Mouse (Mus musculus) neutrophil, adult 5-6 weeks (primary cell): ENCODE measurements around the gene Gorasp2. TPM values are rescaled to one million over a fixed set of nuclear protein-coding genes. Genes with fewer than 3 reads are reported as not detected.
A peak's percentile ranks its signal among the peaks of the same experiment; 100 is the strongest.

Source experiments
- ATAC-seq: fragments of 151-379, 151-347 bp; 2 replicates; pipeline ENCODE4 v1.8.0; 2017; ENCODE audit warnings: mild to moderate bottlenecking, moderate TSS enrichment; ENCODE audit not compliant: insufficient number of reproducible peaks, poor library complexity, low FRiP score, severe bottlenecking; ENCODE audit errors: extremely low read depth
- total RNA-seq: library from RNA; stranded (forward); fragments of 200-1000 nt; gene quantifications from 2 replicates; pipeline ENCODE4 v1.2.3, GENCODE M21; 2017

The Gorasp2 gene
- total RNA-seq, result 59.4 and 59.9 TPM in 2 replicates

DNA sequence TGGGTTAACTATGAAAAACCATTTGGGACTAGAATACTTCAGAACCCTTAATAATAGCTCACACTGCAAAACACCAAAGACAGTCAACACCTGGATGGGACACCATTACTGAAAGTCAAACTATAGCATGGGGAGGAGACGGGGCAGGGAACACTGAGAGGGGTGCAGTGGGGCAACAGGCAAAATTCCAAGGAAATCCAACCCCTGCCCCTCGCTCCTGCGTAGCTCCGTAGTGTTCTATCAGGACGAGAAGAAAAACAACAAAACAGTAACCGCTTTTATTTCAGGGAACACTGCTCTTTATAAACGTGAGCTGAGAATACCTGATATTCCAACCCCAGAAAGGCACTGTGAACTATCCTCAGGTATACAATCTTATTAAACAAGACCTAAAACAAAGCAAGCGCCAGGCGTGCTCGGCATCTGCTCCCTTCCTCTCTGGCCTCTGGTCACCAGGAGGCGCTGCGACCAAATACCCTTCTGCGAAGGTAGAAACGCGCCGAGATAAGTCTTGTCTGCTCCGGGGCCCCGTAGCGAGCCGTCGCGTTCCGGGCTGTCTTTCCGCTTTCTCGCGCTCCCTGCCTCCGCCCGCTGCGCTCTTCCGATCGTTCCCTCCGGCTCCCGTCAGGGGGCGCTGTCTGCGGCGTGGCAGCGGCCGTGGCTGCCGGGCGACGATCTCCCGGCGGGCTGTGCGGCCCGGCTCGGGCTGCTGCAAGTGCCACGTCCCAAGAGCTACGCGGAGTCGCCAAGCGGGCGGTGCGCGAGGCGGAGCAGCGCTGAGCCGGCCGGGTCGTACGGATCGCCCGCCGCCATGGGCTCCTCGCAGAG, at the start of gene Gorasp2:
Gorasp2 (plus strand) TSS at position 690 of the 828 bp plus-strand sequence.
- ATAC-seq, result peak; percentile 96

DNA sequence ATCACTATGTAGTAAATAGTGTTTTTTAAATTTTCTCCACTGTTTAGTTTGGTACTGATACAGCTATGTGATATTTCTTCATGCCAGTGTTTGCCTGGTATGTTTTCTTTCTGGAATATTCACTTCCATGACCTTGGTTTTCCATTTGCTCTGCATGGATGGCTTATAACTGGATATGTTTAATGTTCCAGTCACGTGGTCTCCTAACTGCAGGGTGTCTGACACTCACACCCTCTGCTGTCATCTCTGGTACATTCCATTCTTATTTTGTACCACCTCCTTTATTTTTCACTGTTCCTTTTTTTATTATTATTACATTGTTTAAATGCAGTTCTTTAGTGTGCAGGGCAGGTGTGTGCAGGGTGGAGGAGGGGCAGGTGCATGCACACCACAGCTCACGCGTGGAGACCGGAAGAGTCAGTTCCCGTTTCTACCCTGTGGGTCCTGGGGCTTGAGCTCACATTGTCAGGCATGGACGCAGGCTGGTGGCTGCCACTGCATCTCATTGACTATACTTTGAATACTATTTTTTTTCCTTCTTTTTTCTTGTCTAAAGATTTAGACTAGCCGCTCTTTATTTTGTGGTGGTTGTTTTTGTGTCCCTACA, 46.5 kb upstream of the Gorasp2 start:
- peak; percentile 100 for ATAC-seq

DNA sequence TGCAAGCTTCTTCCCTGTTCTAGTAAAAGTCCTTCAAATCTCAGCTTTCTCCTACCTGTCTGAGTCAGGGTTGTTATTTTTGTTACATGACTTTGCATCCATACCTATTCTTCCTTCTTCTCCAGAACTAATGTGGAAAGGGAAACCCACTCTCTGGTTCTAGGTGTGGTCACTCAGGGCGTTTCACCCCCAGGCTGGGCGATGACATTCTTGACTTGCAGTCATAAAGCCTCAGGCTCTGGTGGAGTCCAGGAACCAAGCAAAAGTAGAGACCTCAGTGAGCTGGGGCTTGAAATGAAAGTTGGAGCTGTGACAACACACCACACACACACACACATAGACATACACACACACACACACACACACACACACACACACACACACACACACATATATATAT, 45.3 kb upstream of the Gorasp2 start:
- no peak for ATAC-seq

DNA sequence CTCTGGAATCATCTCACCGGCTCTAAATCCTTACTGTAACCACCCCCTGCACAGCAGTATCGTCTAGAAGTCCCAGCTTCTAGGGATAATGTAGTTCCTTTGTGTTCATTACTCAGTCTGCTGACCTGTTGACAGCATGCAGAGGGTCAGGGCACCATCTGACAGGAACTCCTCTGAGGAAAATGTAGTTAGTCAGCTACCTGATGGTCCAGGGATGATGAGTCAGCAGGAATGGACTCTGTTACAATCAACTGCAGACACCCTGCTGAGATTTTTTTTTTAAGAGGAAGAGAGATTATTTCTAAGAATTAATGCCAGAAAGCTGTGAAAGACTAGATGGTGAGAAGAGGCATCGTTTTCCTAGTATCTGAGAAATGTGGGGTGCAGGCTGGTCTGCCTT, 44.8 kb upstream of the Gorasp2 start:
- no peak for ATAC-seq

DNA sequence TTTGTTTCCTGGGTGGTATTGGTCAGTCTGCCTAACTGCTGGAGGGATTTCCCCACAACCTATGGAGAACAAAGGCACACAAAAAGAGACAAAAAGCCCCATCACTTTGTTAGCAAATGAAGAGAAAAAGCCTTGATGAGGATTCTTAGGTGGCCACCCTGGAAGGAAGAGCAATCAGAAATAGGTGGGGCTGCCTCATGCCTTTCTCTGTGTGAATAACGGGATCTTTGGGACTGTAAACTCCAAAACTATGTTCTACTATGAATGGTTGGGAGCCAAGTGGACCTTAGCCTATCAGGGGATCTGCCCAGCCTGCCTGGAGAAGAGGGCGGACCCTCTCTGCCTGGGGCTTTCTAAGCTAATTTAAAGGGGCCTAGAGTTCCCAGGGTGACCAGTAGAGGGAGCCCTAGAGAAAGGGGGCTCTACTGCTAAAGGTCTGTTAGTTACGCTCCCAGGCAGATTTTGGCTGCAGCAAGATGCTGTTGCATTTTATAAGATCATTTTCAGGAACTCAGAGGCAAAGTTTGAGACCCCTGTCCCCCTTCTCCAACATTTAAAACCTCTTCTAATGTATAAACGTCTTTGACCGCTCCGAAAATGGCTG, 42.0 kb upstream of the Gorasp2 start:
- no peak for ATAC-seq

DNA sequence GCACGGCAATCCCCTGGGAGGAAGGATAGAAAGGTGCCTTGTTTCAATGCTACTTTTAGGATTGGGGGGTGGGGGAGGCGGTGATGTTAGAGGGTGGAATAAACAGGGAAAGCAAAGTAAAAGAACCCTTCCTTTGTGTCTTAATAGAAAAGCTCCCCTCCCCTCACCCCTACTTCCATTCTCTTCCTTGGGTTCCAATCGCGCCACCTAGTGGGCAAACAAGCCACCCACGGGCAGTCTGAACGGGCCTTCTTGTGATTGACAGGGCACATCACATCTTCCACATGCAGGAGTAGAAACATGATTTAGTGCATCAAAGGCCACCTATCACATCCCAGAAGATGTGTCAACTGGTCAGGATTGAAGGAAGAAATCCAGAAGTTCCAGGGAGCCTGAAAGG, 41.2 kb upstream of the Gorasp2 start:
- no peak for ATAC-seq

DNA sequence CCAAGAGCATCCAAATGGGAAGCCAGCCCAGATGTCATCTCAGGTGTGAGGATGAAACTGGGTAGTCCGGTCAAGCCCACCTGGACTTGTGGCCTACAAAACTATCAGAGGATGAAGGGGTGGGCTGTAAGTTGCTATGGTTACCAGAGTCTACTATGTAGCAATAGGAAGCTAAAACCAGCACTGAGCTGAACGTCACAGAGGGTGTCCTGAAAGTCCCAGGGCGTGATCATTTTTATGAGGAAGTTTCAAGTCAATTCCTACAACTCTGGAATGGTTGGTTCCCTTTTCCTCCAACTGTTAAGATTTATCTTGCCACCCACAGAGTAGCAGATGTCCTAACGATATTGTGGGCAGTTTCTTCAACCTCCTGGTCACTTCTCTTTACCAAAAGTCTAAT, 39.1 kb upstream of the Gorasp2 start:
- ATAC-seq, result no peak

DNA sequence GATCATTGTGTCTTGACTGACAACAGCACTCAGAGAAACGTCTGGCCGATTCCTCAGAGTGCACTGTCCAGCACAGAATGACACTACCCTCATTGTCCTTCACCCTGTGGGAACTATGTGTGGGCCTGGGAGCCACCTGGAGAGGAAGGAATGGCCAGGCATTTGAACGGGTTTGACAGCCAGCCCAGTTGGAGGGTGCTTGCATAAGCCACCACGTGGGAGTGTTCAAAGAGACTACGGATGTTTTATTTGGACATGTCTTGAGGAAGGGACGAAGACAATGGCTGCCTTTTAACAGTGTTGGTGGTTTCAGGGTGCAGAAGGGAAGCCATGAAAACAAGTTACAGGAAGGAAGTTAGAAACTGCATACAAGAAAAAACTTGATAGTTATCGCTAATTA, 35.6 kb upstream of the Gorasp2 start:
- ATAC-seq, result no peak

DNA sequence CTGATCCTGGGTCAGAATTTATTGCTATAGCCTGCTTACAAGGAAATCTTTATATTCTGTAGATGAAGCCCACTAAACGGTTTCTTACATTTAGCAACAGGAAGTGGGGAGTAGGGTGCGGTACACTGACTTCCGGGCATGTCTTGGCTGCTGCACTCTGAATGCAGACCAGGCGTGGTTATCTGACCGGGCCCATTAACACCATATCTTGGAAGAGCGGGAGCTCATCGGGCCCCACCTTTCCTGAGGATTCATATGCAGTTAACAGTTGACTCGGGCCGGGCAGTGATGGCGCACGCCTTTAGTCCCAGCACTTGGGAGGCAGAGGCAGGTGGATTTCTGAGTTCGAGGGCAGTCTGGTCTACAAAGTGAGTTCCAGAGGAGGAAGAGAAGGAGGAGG, 33.0 kb upstream of the Gorasp2 start:
- no peak for ATAC-seq

DNA sequence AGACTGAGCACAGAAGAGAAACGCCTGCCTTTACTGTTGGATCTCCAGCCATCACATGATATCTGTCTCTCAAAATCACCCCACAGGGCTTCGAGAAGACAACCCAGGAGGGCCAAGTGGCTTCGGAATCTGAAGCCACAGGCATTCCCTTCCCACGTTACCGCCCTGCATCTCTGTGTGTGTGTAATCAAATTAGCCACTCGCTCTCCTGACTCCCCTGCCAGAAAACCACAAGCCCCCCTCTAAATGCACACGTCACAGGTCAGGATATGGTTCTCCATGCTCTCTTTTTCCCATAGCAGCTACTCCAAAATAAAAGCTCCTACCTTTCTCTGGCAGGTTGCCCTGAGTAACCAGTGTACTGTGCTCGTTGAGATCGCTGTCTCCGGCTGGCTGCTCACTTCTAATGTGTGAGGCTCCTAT, 32.0 kb upstream of the Gorasp2 start:
- 0 out of 2 replicates have a peak, but pooled peaks have one; percentile 2 for ATAC-seq

DNA sequence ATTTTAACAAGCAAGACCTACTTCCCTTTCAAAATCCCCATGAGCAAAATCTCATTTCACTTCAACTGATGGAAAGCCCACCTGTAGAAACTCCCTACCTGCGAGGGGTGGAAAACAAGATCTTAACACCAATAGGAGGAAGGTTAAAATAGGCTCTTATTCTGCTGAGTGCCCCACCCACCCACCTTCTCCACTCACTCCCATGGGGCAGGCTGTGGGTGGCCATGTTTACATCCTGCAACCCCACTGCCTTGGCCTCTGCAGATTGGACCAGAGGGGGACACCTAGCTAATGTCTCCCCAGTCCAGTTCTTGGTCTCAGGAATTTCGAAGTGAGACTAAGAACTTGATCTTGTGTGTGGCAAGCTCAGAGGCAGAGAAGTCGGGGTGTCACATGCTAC, 31.5 kb upstream of the Gorasp2 start:
- peak; percentile 45; the same call in 1 of the 2 replicates for ATAC-seq

DNA sequence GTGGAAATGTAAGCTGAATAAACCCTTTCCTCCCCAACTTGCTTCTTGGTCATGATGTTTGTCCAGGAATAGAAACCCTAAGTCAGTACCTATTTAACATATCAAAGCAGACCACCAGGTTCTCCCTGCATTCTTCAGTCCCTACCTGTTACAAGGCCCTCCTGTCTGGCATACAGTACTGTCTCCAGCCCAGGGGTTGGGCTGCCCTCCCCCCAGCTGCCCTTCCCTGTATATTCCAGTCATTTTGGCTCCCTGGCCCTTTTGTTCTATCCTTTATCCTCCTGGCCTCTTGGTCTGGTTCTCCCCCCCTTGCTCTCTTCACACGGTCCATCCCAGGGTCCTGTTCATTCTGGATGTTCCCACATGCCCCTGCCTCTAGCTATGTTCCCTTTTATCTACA, 30.1 kb upstream of the Gorasp2 start:
- no peak for ATAC-seq

DNA sequence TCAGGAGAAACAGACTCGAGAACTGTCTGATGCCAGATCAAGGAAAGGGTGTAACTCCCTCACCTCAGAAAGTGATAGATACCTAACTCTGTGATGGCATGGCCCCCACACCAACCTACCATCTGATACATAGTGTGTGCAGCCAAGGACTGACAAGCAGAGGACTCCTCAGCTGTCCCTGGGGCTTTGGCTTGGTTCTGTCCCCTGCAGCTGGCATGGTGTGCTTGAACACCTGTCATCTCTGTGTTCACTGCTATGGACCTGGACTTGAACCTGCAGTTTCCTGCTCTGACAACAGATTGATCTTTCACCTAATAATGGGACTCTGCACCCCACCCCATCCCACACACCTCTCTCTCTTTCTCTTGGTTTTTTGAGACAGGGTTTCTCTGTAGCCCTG, 29.0 kb upstream of the Gorasp2 start:
- no peak for ATAC-seq

DNA sequence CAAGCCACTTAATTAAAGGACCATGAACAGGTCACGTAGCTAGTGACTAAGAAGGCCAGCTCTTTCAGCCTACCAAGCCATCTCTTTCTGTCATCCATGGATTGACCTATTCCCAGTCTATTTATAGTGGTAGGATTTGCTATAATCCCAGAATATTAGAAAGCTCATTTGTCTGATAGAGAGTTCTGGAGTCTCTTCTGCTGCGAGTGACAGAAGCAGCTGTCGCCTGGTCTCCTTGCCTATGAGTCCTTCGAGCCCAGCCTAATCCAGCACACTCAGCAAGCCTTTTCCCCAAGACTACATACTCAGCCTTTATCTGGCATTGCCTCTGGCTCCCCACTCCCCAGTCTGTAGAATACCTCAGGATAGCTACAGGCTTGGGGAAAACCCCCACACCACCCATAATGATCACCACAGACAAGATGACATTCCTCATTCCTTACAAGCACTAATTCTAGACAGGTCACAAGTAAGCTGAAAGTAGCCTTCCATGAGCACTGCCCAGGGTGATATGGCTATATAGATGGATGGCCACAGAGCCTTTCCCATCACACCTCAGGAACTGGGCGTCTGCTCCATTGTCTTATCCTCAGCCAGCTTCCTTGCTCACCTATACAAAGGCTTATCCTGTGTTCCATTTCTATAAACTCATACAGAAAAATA, 27.2 kb upstream of the Gorasp2 start:
- no peak for ATAC-seq

DNA sequence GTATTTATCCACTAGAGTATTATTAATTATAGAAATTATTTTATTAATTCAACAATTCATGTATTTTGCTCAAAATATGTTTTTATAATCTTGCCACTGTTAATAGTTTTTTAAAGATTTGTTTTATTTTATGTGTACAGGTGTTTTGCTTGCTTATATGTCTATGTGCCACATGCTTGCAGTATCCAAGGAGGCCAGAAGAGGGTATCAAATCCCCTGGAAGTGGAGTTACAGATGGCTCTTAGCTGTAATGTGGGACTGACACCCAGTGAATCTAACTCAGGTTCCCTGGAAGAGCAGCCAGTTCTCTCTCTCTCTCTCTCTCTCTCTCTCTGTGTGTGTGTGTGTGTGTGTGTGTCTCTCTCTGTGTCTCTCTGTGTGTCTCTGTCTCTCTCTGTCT, 20.4 kb upstream of the Gorasp2 start:
- ATAC-seq, result no peak

DNA sequence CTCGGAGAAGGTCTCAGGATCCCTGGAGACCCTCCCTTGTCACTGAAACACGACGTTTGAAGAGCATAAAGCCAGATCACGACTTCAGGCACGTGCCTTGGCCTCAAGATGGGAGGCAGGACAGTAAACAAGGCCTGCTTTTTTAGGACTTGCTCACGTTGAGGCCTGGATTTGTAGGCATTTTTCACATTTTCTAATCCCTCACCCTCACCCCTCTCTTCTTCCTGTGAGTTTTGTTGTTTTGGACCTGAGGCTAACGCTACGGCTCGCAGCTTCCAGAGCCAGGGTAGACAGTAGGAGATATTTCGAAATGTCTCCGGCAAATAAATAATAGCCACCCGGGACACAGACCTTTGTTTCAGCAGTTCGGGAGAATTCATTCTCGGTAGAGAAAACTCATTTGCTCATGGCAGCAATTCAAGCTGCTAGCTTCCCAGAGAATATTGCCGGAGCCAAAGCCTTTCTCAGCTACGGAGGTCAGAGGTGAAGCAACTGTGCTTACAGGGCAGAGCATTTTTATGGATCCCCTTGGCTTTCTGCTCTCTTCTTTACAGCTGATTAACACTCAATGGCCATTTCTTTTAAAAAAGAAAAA, 18.3 kb upstream of the Gorasp2 start:
- ATAC-seq, result no peak

DNA sequence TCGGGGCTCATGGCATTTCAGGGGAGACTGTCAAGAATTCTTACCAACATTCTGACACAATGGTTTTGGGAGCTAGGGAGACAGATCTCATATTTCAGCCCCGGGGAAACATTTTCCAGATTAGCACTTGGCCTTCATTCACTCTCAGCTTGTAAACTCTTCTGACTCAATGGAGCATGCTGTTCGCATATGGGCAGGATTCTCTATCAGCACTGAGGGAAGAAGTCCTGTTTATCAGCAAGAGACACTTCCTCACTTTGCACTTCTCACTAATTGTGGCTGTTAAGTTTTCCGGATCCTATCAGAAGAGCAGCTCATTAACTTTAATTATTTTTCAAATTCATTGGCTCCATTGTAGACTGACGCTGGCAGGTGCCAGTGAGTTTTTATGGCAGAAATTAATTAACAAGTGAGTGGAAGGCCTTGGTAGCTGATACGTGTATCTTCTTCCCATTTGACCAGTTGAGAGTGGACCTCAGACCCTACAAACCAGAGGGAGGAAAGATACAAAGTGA, 16.1 kb upstream of the Gorasp2 start:
- ATAC-seq, result no peak

DNA sequence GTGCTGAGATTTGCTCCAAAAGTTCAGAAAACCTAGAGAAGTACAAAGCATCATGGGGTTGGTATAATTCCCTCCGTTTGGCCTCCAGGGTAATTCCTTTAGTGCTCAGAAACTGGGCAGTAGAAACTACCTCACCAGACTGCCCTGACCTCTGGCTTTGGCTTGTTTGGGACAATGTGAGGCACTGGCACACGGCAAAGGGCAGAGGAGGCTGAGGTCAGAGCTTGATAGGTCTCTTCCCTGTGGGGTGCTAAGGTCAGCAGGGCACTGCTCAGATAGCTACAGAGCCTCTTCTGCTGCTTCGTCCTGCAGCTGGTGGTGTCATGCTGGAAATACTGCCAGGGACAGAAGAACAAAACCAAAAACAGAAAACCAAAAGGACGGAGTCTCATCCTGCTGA, 13.7 kb upstream of the Gorasp2 start:
- ATAC-seq, result no peak

DNA sequence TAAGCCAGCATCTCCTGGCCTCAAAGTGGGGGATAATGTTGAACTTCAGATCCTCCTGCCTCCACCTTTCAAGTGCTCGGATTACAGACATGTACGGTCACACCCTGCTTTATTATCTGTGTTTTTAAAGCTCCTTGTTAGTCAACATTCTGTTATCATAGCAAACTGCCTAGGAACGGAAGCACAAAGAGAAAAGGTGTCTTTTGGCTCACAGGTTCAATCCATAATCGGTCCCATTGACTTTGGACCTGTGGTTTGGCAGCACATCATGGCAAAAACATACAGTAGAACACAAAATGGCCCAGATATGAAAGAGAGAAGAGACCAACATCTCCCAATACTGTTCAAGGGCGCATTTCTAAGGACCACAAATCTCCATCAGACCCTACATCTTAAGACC, 13.1 kb upstream of the Gorasp2 start:
- ATAC-seq, result no peak
